Mouse (Mus musculus): Measurements from ENCODE around the gene Rapgef1. TPM values are rescaled to one million over a fixed set of nuclear protein-coding genes. Genes with fewer than 3 reads are reported as not detected.

The Rapgef1 gene
- polyA plus RNA-seq, 1 experiment from 2014 or later = 15.5 TPM

DNA sequence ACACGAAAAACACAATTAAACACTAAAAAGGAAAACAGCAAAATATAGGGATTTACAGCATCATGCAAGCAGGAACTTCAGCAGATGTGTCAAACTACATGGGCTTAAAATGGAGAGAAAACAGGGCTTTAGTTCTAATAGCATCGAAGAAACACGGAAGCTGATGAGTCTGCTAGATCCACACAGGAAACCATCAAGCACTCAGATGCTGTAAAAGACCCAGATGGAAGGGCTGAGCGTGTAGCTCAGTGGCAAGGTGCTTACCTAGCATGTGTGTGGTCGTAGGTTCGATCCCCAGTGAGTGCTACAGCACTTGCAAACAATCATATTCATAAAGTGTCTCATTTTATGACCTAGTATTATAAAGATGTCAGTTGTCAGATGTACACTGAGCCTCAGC, 121.7 kb downstream of the Rapgef1 start:
- no peak for ATAC-seq (ENCODE audit: low read depth)
- WGBS = 92% methylated on average over 6 of the region's 6 CpGs
- Histone ChIP-seq H3K4me1 (replicated peaks) (no peaks in the 10 kb centered on the region), H3K36me3 (peaks cover 44% of the 10 kb centered on the region), H3K4me3 (no peak overlapping the region), H3K9me3 (no peaks in the 10 kb centered on the region), H3K4me2 (no peak overlapping the region), H3K9ac (no peak overlapping the region), H3K27me3 (peaks cover 11% of the 10 kb centered on the region), H3K27ac (replicated peaks) (no peak overlapping the region)

GRCm38 (mm10) chr2:29744256-29744655, 124.7 kb downstream of the Rapgef1 start:
- no peak for ATAC-seq (ENCODE audit: low read depth)
- H3K27ac ChIP-seq (replicated peaks) = no peak overlapping the region
- 92% methylated on average over 6 of the region's 6 CpGs for WGBS

DNA sequence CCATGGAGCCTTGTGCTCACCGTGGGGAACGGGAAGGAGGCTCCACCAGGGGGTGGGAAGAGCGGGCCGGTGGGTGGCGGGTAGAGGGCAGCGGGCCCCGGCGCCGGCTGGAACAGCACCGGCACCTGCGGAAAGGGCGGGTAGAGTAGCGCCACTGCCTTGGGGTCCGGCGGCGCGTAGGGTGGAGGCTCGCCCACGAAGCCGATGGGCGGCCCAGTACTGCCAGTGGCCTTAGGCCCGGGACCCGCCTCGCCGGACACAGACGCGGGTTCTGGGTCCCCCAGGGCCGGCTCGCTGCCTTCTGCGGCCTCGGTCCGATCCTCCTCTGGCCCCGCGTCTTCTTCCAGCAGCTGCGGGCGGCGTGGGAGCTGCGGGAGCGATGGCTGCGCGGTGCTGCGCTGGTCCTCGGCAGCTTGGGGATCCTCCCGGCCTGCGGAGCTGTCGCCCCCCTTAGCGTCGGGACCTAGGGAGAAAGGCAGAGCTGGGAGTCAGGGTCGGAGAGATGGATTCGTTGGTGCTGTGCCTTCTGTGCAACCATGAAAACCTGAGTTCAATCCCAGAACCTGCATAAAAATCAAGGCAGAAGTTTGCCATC, 127.8 kb downstream of the Rapgef1 start:
- WGBS = 3% methylated on average over 50 of the region's 50 CpGs
- ATAC-seq (ENCODE audit: low read depth) = peak; percentile 38; the same call in 1 of the 2 replicates

More at GRCm38 (mm10) chr2:29744256-29744655, 124.7 kb downstream of the Rapgef1 start:
- Histone ChIP-seq H3K36me3 (peaks cover 14% of the 10 kb centered on the region), H3K9me3 (no peaks in the 10 kb centered on the region), H3K27me3 (peaks cover 40% of the 10 kb centered on the region), H3K4me2 (no peak overlapping the region), H3K4me3 (no peak overlapping the region), H3K4me1 (replicated peaks) (peaks cover 7% of the 10 kb centered on the region; the same call in 1 of the 2 replicates), H3K9ac (no peak overlapping the region)

DNA sequence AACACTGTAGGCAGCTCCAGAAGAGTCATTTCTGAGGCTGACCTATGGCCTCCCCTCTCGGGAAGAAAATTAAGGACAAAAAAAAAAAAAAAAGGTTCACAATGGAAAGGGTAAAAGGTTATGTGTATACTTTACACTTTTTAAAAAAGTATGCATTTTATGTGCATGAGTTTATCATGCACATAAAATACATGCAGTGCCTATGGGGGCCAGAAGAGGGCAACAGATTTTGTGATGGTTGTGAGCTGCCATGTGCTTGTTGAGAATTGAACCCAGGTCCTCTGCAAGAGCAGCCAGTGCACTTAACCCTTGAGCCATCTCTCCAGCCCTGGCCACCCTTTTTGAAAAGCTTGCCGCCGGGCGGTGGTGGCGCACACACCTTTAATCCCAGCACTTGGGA, 128.3 kb downstream of the Rapgef1 start:
- Histone ChIP-seq H3K9ac (no peak overlapping the region), H3K9me3 (no peaks in the 10 kb centered on the region), H3K36me3 (no peaks in the 10 kb centered on the region), H3K4me1 (replicated peaks) (peaks cover 21% of the 10 kb centered on the region; the same call in 1 of the 2 replicates), H3K27me3 (peaks cover 70% of the 10 kb centered on the region), H3K27ac (replicated peaks) (no peak overlapping the region), H3K4me2 (peak overlapping the region; percentile 72; the same call in 1 of the 2 replicates), H3K4me3 (0 out of 2 replicates have a peak overlapping the region, but pooled peaks have one; percentile 41)
- 50% methylated on average over 5 of the region's 5 CpGs for WGBS
- no peak for ATAC-seq (ENCODE audit: low read depth)

More for the DNA sequence above, 127.8 kb downstream of the Rapgef1 start:
- Histone ChIP-seq H3K9ac (peak overlapping the region; percentile 71), H3K4me3 (peak overlapping the region; percentile 41), H3K27me3 (peaks cover 64% of the 10 kb centered on the region), H3K27ac (replicated peaks) (no peak overlapping the region), H3K4me1 (replicated peaks) (peaks cover 21% of the 10 kb centered on the region; the same call in 1 of the 2 replicates), H3K36me3 (no peaks in the 10 kb centered on the region), H3K9me3 (no peaks in the 10 kb centered on the region), H3K4me2 (peak overlapping the region; percentile 72)

DNA sequence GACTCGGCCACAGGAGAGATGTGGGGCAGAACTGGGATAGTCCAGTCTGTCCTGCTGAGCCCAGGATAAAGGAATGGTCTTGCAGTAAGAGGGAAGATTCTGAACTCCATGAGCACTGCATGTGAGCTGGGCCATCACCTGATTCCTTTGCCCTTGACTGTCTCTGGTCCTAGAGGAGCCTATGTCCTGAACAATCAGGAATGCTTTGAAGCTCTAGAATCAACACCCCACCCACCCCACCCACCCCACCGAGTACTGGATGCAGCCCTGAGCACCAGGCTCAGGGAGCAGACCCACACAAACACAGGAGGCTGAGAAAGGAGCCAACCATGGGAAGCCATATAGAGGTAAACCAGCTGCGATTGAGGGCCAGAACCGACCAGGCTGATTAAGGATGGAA, 129.0 kb downstream of the Rapgef1 start:
- no peaks in the 10 kb centered on the region for H3K9me3 ChIP-seq
- no peaks in the 10 kb centered on the region for H3K36me3 ChIP-seq
- no peak overlapping the region for H3K4me3 ChIP-seq
- no peak overlapping the region for H3K27ac ChIP-seq (replicated peaks)
- H3K27me3 ChIP-seq = peaks cover 76% of the 10 kb centered on the region
- H3K9ac ChIP-seq = no peak overlapping the region
- peaks cover 21% of the 10 kb centered on the region; the same call in 1 of the 2 replicates for H3K4me1 ChIP-seq (replicated peaks)
- no peak for ATAC-seq (ENCODE audit: low read depth)
- 88% methylated on average over 4 of the region's 4 CpGs for WGBS
- H3K4me2 ChIP-seq = no peak overlapping the region

- Histone ChIP-seq H3K9ac (peak within 1 kb of the TSS; percentile 32), H3K4me3 (peak within 1 kb of the TSS; percentile 8; the same call in 1 of the 2 replicates), H3K9me3 (no peaks in the 10 kb centered on the region), H3K27me3 (peaks cover 66% of the 10 kb centered on the region), H3K36me3 (no peaks in the 10 kb centered on the region), H3K27ac (replicated peaks) (no peak within 1 kb of the TSS), H3K4me1 (replicated peaks) (peaks cover 21% of the 10 kb centered on the region; the same call in 1 of the 2 replicates), H3K4me2 (peak within 1 kb of the TSS; percentile 37)
- 3% methylated on average over 28 of the region's 28 CpGs for WGBS
- ATAC-seq (ENCODE audit: low read depth) = no peak
Measured at GRCm38 (mm10) chr2:29751497-29751896, 132.0 kb downstream of the Rapgef1 start, which contains the start of gene Gm13420. Gene Gm13420, minus strand, starts transcription at chr2:29751685.

GRCm38 (mm10) chr2:29752397-29752796, 132.9 kb downstream of the Rapgef1 start:
- Histone ChIP-seq H3K4me2 (no peak overlapping the region), H3K27me3 (peaks cover 57% of the 10 kb centered on the region), H3K36me3 (no peaks in the 10 kb centered on the region), H3K27ac (replicated peaks) (no peak overlapping the region), H3K4me1 (replicated peaks) (peaks cover 17% of the 10 kb centered on the region; the same call in 1 of the 2 replicates), H3K9me3 (no peaks in the 10 kb centered on the region), H3K4me3 (no peak overlapping the region), H3K9ac (no peak overlapping the region)
- ATAC-seq (ENCODE audit: low read depth) = no peak
- 82% methylated on average over 5 of the region's 5 CpGs for WGBS

GRCm38 (mm10) chr2:29755693-29756092, 136.2 kb downstream of the Rapgef1 start:
- Histone ChIP-seq H3K9ac (no peak overlapping the region), H3K27me3 (peaks cover 32% of the 10 kb centered on the region), H3K9me3 (no peaks in the 10 kb centered on the region), H3K4me1 (replicated peaks) (peaks cover 11% of the 10 kb centered on the region; the same call in 1 of the 2 replicates), H3K4me3 (no peak overlapping the region), H3K4me2 (no peak overlapping the region), H3K36me3 (no peaks in the 10 kb centered on the region), H3K27ac (replicated peaks) (no peak overlapping the region)
- no peak for ATAC-seq (ENCODE audit: low read depth)

GRCm38 (mm10) chr2:29764831-29765230, 145.3 kb downstream of the Rapgef1 start:
- H3K9ac ChIP-seq = no peak overlapping the region
- no peak overlapping the region for H3K27ac ChIP-seq (replicated peaks)
- H3K27me3 ChIP-seq = no peaks in the 10 kb centered on the region
- 6% methylated on average over 1 of the region's 1 CpGs for WGBS
- H3K4me2 ChIP-seq = no peak overlapping the region
- H3K36me3 ChIP-seq = no peaks in the 10 kb centered on the region
- no peak overlapping the region for H3K4me3 ChIP-seq
- no peaks in the 10 kb centered on the region for H3K4me1 ChIP-seq (replicated peaks)
- H3K9me3 ChIP-seq = no peaks in the 10 kb centered on the region
- peak; percentile 59; the same call in 1 of the 2 replicates for ATAC-seq (ENCODE audit: low read depth)

- H3K9ac ChIP-seq = no peak overlapping the region
- peaks cover 6% of the 10 kb centered on the region for H3K36me3 ChIP-seq
- H3K27me3 ChIP-seq = no peaks in the 10 kb centered on the region
- H3K4me3 ChIP-seq = no peak overlapping the region
- no peaks in the 10 kb centered on the region for H3K4me1 ChIP-seq (replicated peaks)
- H3K4me2 ChIP-seq = no peak overlapping the region
- H3K9me3 ChIP-seq = no peaks in the 10 kb centered on the region
- H3K27ac ChIP-seq (replicated peaks) = no peak overlapping the region
- WGBS = 71% methylated on average over 11 of the region's 11 CpGs
- ATAC-seq (ENCODE audit: low read depth) = no peak
Measured at GRCm38 (mm10) chr2:29767976-29768709, 148.6 kb downstream of the Rapgef1 start.

DNA sequence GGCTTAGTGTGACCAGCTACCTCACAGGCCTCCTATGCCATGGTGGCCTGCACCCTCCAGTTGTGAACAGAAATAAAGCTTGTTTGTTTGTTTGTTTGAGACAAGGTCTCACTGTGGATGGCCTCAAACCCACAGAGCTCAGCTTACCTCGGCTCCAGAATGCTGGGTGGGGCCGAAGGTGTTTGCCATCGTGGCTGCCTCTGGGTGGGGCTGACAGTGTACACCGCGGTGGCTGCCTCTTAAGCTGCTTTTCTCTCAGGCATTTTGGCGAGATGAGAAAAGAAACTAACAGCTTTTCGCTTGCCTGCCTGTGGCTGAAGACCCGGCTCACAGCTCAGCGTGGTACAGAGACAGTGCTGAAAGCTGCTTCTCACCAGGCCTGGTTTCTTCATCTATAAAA, 149.4 kb downstream of the Rapgef1 start:
- no peak overlapping the region for H3K27ac ChIP-seq (replicated peaks)
- no peaks in the 10 kb centered on the region for H3K27me3 ChIP-seq
- H3K36me3 ChIP-seq = peaks cover 13% of the 10 kb centered on the region
- H3K9ac ChIP-seq = no peak overlapping the region
- no peak overlapping the region for H3K4me2 ChIP-seq
- H3K4me1 ChIP-seq (replicated peaks) = no peaks in the 10 kb centered on the region
- H3K9me3 ChIP-seq = no peaks in the 10 kb centered on the region
- ATAC-seq (ENCODE audit: low read depth) = no peak
- no peak overlapping the region for H3K4me3 ChIP-seq
- WGBS = 75% methylated on average over 9 of the region's 9 CpGs

GRCm38 (mm10) chr2:29770162-29770561, 150.6 kb downstream of the Rapgef1 start:
- no peaks in the 10 kb centered on the region for H3K4me1 ChIP-seq (replicated peaks)
- no peak overlapping the region for H3K9ac ChIP-seq
- H3K36me3 ChIP-seq = peaks cover 21% of the 10 kb centered on the region
- ATAC-seq (ENCODE audit: low read depth) = no peak
- no peak overlapping the region for H3K27ac ChIP-seq (replicated peaks)
- no peaks in the 10 kb centered on the region for H3K27me3 ChIP-seq
- H3K9me3 ChIP-seq = no peaks in the 10 kb centered on the region
- no peak overlapping the region for H3K4me2 ChIP-seq
- no peak overlapping the region for H3K4me3 ChIP-seq

Measured in neural tube, embryonic 13.5 days (tissue).